Mouse (Mus musculus) CD4-positive naive resting alpha-beta T cell, adult 76 days (primary cell): ENCODE data around the gene Unkl. TPM values are rescaled to one million over a fixed set of nuclear protein-coding genes. Genes with fewer than 3 reads are reported as not detected.

Source experiments
- total RNA-seq: library from RNA; stranded (reverse); gene quantifications from one replicate; pipeline ENCODE4 v1.2.4, GENCODE M21; 2023

Gene Unkl
- total RNA-seq, result 97.5 TPM

GRCm38 (mm10) chr17:25188150-25189031 is at the start of gene Unkl:
TSS of gene Unkl (plus strand) at chr17:25188397.

DNA sequence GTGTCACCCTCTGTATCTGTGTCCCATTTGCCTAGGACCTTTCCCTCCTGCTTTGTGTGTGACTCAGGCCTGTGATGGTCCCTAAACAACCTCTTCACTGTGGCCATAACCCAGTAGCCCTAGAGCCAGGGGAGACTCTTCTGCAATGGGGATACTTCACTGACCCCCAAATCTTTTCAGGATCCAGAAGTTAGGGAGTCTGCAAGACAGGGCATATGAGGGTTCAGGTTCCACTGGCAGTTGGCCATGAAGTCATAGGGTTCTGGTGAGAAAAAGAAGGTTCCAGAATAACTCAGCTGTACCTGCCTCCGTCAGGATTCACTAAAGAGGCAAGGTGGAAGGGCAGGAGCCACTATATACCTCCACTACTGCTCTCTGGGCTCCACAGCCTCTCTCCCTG is 26.0 kb upstream of the Unkl start, which contains the start of gene Ccdc154:
Gene Ccdc154, plus strand, starts transcription at position 301 of the 400 bp plus-strand sequence.

GRCm38 (mm10) chr17:25175411-25175810 is 12.8 kb upstream of the Unkl start, which contains the start of gene Gm38655:
TSS of gene Gm38655 (minus strand) at chr17:25175471.

GRCm38 (mm10) chr17:25184129-25184691 is 4.0 kb upstream of the Unkl start, which contains the start of gene BC003965:
TSS of gene BC003965 (plus strand) at chr17:25184554.

GRCm38 (mm10) chr17:25239695-25240636 is 51.8 kb downstream of the Unkl start, which contains the start of the genes Gnptg and Tsr3:
TSS of gene Gnptg (minus strand) at chr17:25240124.
TSS of gene Tsr3 (plus strand) at chr17:25240170.

GRCm38 (mm10) chr17:25256140-25256754 is 68.0 kb downstream of the Unkl start, which contains the start of gene Baiap3:
TSS of gene Baiap3 (minus strand) at chr17:25256364.

DNA sequence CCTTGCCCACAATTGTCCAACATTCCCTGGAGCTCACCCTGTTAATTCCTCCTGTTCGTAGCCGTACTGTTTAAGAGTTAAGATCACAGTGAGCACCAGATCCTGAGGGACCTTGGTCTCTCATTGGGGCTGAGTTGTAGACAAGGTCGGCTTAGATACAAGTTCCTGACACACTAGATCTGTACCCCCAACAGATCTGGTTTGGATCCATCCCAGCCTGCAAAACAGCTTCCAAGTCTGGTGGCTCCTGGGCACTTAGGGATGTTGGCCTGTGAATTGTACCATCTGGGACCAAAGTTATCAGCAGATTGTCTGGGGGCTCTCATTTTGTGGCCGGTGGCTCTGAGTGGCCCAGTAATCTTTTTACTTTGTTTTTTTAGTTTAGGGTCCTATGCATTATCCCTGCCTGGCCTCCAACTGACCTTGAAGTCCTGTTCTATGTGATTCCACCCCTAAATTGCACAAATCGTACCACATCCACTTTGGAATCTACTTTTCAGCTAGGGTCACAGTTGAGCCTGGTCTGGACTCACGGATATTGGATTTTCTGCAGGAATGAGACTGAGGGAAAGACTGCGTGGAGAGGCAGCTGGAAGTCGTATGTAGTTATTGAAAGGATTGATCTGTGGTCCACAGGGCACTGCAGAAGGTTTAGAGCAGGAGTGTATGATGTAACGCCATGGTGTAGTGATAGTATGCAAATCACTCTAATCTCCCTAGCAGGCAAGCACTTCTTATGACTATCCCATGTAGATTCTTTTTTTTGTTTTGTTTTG is 86.6 kb downstream of the Unkl start, which contains the start of gene Ube2i:
Gene Ube2i, minus strand, starts transcription at position 52 of the 776 bp plus-strand sequence.

Other genes starting within 250 kb of the Unkl start
- gene Jpt2, start 227.7 kb upstream of the Unkl start, total RNA-seq, result 22.7 TPM
- 35.0 TPM for gene Cramp1l, start 172.6 kb upstream of the Unkl start, total RNA-seq
- 23.8 TPM for gene Ift140, start 172.3 kb upstream of the Unkl start, total RNA-seq
- not detected for gene Tmem204, start 104.8 kb upstream of the Unkl start, total RNA-seq
- 37.1 TPM for gene Telo2, start 72.4 kb upstream of the Unkl start, total RNA-seq
- gene Ptx4, start 67.6 kb upstream of the Unkl start, total RNA-seq, result not detected
- 33.9 TPM for gene Clcn7, start 55.0 kb upstream of the Unkl start, total RNA-seq
- 0.29 TPM for gene Ccdc154, start 25.9 kb upstream of the Unkl start, total RNA-seq
- gene Gm38655, start 12.9 kb upstream of the Unkl start, total RNA-seq, result not detected
- gene BC003965, start 3.8 kb upstream of the Unkl start, total RNA-seq, result 10.6 TPM
- 37.9 TPM for gene Gnptg, start 51.7 kb downstream of the Unkl start, total RNA-seq
- gene Tsr3, start 51.8 kb downstream of the Unkl start, total RNA-seq, result 17.6 TPM
- gene Baiap3, start 68.0 kb downstream of the Unkl start, total RNA-seq, result 5.7 TPM
- gene Ube2i, start 86.2 kb downstream of the Unkl start, total RNA-seq, result 448 TPM
- 1.1 TPM for gene Prss34, start 110.0 kb downstream of the Unkl start, total RNA-seq
- gene Prss28, start 120.2 kb downstream of the Unkl start, total RNA-seq, result not detected
- not detected for gene Prss29, start 130.3 kb downstream of the Unkl start, total RNA-seq
- gene Tpsab1, start 157.2 kb downstream of the Unkl start, total RNA-seq, result not detected
- not detected for gene Tpsb2, start 177.9 kb downstream of the Unkl start, total RNA-seq
- not detected for gene Tpsg1, start 180.9 kb downstream of the Unkl start, total RNA-seq
- gene Cacna1h, start 245.4 kb downstream of the Unkl start, total RNA-seq, result 1.1 TPM